Mouse (Mus musculus) intestine, postnatal 0 days (tissue): Measurements from ENCODE around the gene Dner. TPM values are rescaled to one million over a fixed set of nuclear protein-coding genes. Genes with fewer than 3 reads are reported as not detected.

Source experiments
- ATAC-seq: fragments of 200-750 bp; cut with Nextera tagmentation; 2 replicates; pipeline ENCODE4 v1.8.0; 2017; ENCODE audit warnings: mild to moderate bottlenecking, moderate TSS enrichment, moderate library complexity
- H3K27ac ChIP-seq: fragments of 300-500 bp; sonication (generic); 2 replicates; pipeline ENCODE4 v1.5.1; 2014; ENCODE audit warnings: mild to moderate bottlenecking, low read depth, low read length, moderate library complexity
- H3K27me3 ChIP-seq: fragments of 300-500 bp; sonication (generic); replicated peaks from 2 replicates; pipeline ENCODE4 v1.6.1; 2014; ENCODE audit warnings: low read length, mixed read lengths; ENCODE audit not compliant: control insufficient read depth, insufficient read depth
- H3K36me3 ChIP-seq: fragments of 300-500 bp; sonication (generic); 2 replicates; pipeline ENCODE4 v1.6.1; 2014; ENCODE audit warnings: mild to moderate bottlenecking, moderate library complexity; ENCODE audit not compliant: control insufficient read depth, insufficient read depth
- H3K4me1 ChIP-seq: fragments of 300-500 bp; sonication (generic); replicated peaks from 2 replicates; pipeline ENCODE4 v1.6.1; 2014; ENCODE audit warnings: antibody characterized with exemption, low read length, mixed read lengths; ENCODE audit not compliant: control insufficient read depth, insufficient read depth
- H3K4me2 ChIP-seq: fragments of 300-500 bp; sonication (generic); replicated peaks from 2 replicates; pipeline ENCODE4 v1.6.1; 2014; ENCODE audit warnings: low read depth, mild to moderate bottlenecking, moderate library complexity
- H3K4me3 ChIP-seq: fragments of 300-500 bp; sonication (generic); 2 replicates; pipeline ENCODE4 v1.5.1; 2014; ENCODE audit warnings: low read depth, low read length
- H3K9ac ChIP-seq: fragments of 300-500 bp; sonication (generic); 2 replicates; pipeline ENCODE4 v1.6.1; 2014; ENCODE audit warnings: mild to moderate bottlenecking, low read depth, low read length
- H3K9me3 ChIP-seq: fragments of 300-500 bp; sonication (generic); 2 replicates; pipeline ENCODE4 v1.6.1; 2016; ENCODE audit warnings: mixed run types; ENCODE audit not compliant: control insufficient read depth
- CTCF ChIP-seq: sonication (generic); IDR thresholded peaks from 2 replicates; pipeline ENCODE4 v1.5.1; 2016; ENCODE audit warnings: low read depth, mild to moderate bottlenecking, control low read depth, antibody characterized with exemption, moderate library complexity
- WGBS: fragments of 180-500 bp; shearing (Covaris S2); extraction: QIAGEN DNeasy Blood & Tissue Kit; methylation state at CpG from one replicate; pipeline ENCODE4 v1.1.7; 2014; 5-methylcytosine and 5-hydroxymethylcytosine counted together
- polyA plus RNA-seq: library from polyadenylated mRNA; unstranded; fragments of >200 nt; fragmentation: Nextera tagmentation; extraction: Ambion mirVana; gene quantifications from 2 replicates; pipeline ENCODE4 v1.2.1, GENCODE M21; 2015

Dner gene
- polyA plus RNA-seq, 1 experiment from 2014 or later, result 2.1 TPM

DNA sequence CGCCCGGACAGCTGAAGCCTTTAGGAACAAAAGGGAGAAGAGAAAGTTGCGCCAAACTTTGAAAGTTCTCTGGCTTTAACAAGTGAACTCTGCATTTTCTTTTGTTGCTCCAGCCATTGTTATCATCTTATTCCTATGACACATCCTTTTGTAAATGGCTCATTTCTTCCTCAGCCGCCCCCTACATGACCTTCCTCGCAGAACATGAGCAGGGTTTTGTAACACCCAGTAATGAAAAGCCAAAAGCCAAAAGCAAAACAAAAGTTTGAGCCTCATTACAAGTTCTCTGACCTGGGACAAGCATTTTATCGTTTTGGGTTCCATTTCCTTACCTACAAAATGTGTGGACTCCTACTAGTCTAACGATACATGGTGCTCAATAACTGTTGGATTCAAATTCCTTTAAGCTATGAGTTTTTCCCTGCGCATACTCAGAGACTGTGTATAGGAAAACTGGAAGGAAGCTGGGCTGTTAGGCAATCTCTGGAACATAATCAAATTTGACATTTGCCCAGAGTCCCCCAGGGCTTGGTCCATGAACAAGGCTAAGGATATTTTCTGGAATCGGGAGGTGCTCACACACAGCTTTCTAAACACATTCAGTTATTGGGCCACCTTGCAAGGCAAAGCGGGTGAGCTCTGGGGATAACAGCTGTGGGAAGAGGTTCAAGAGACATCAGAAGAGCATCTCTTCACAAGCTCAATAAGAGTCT lies 246.3 kb downstream of the Dner start:
- H3K36me3 ChIP-seq, result no peaks in the 10 kb centered on the region
- ATAC-seq, result no peak
- no peak for TF ChIP-seq CTCF
- WGBS, result 86% methylated on average over 10 of the region's 10 CpGs
- H3K9ac ChIP-seq, result no peak overlapping the region
- no peak overlapping the region for H3K4me3 ChIP-seq
- no peaks in the 10 kb centered on the region for H3K9me3 ChIP-seq
- no peaks in the 10 kb centered on the region for H3K27me3 ChIP-seq
- no peaks in the 10 kb centered on the region for H3K4me1 ChIP-seq
- no peak overlapping the region for H3K27ac ChIP-seq
- H3K4me2 ChIP-seq, result no peak overlapping the region

DNA sequence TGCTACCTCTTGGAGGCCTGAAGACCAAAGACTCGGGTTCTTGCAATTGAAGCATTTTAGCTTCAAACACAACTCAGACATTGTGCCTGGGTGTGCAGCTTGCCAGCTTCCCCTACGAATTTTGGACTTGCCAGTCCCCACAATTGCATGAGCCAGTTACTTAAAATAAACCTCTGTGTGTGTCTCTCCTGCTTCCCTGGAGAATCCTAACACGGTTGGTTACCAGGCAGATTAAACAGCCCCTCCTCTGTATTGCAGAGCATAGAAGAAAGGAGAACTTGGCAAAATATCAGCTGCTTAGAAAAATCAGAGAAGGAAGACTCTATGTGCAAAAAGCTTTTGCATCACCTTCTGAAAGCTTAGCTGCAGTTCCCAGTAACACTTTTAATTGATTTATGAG lies 252.4 kb downstream of the Dner start:
- Histone ChIP-seq H3K27ac (no peak overlapping the region), H3K4me2 (no peak overlapping the region), H3K36me3 (no peaks in the 10 kb centered on the region), H3K4me1 (no peaks in the 10 kb centered on the region), H3K9ac (no peak overlapping the region), H3K9me3 (no peaks in the 10 kb centered on the region), H3K27me3 (no peaks in the 10 kb centered on the region), H3K4me3 (no peak overlapping the region)
- 60% methylated on average over 3 of the region's 3 CpGs for WGBS
- no peak for ATAC-seq
- TF ChIP-seq CTCF, result no peak

DNA sequence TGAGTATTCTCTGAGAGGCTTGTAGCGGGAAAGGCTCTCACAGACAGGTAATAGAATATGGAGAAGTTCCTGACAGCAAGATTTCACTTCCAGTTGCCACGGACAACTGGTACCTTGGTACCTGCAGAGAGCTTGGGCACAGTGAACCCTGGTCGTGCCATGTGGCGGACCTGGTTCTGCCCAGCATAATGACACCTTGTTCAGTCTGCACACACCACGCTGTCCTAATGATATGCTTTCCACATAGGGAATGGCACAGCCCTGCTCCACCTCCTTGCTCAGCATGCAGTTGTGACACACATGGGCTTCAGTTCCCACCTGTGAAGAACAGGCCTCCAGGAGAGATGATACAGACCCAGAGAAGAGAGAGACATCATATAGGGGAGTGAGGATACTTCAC lies 253.0 kb downstream of the Dner start:
- H3K4me2 ChIP-seq, result no peak overlapping the region
- WGBS, result 91% methylated on average over 5 of the region's 5 CpGs
- no peak overlapping the region for H3K9ac ChIP-seq
- TF ChIP-seq CTCF, result no peak
- no peak overlapping the region for H3K4me3 ChIP-seq
- no peak for ATAC-seq
- H3K27me3 ChIP-seq, result no peaks in the 10 kb centered on the region
- no peaks in the 10 kb centered on the region for H3K9me3 ChIP-seq
- H3K4me1 ChIP-seq, result no peaks in the 10 kb centered on the region
- no peak overlapping the region for H3K27ac ChIP-seq
- no peaks in the 10 kb centered on the region for H3K36me3 ChIP-seq

DNA sequence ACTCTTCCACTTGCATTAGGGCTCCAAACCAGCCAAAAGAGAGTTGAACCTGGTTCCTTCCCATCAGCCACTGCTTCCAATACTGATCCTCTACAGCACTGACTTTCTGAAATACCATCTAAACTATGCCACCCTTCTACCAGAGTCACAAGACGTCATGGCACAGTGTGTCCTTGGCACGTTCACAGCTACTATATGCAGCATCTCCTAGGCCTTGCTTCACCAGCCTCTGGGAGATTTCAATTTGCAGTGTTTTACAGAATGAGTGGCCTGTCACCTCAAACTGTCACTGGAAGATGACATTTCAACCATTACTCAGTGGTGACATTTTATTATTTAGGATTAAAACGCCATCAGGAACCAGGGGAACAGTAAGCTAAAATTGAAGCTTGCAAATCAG lies 254.6 kb downstream of the Dner start:
- H3K9ac ChIP-seq, result no peak overlapping the region
- no peaks in the 10 kb centered on the region for H3K9me3 ChIP-seq
- 91% methylated on average over 3 of the region's 3 CpGs for WGBS
- H3K36me3 ChIP-seq, result no peaks in the 10 kb centered on the region
- no peak for ATAC-seq
- H3K4me3 ChIP-seq, result no peak overlapping the region
- H3K4me1 ChIP-seq, result no peaks in the 10 kb centered on the region
- no peak for TF ChIP-seq CTCF
- no peak overlapping the region for H3K27ac ChIP-seq
- H3K4me2 ChIP-seq, result no peak overlapping the region
- H3K27me3 ChIP-seq, result no peaks in the 10 kb centered on the region

DNA sequence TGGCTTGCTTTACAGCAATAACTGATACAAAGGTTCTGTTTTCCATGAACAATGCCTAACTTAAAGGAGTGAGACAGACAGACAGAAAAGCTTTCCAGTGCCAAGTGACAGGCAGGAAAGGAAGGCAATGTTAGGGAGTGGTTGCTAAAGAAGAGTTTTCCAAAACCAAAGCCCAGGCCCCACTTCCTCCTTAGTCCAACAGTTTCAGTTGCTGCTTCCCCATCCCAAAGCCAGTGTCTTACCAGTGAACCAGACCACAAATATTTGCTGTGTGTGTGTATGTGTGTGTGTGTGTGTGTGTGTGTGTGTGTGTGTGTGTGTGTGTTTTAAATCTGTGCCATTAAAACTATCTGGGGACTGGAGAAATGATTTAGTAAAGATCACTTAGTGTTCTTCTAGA lies 258.5 kb downstream of the Dner start:
- no peaks in the 10 kb centered on the region for H3K4me1 ChIP-seq
- H3K4me3 ChIP-seq, result no peak overlapping the region
- H3K27ac ChIP-seq, result no peak overlapping the region
- H3K27me3 ChIP-seq, result no peaks in the 10 kb centered on the region
- H3K36me3 ChIP-seq, result no peaks in the 10 kb centered on the region
- TF ChIP-seq CTCF, result no peak
- no peak for ATAC-seq
- H3K4me2 ChIP-seq, result no peak overlapping the region
- H3K9ac ChIP-seq, result no peak overlapping the region
- H3K9me3 ChIP-seq, result no peaks in the 10 kb centered on the region

DNA sequence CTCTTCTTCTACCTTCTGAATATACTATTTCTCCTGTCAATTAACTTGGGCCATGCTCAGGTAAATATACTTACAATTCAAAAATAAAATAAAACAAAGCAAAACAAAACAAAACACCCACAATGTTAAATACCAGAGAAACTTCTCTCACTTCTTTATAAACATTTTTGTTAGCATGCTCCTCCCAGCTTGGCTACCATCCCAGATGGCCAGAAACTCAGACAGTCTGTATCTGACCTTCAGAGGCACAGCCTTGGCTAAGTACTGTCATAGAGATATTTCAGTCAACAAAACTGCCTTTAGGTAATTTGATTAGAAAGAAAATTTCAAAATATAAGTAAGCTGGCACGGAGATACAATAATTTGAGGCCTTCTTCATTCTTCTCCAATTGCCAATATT lies 259.7 kb downstream of the Dner start:
- H3K27me3 ChIP-seq, result no peaks in the 10 kb centered on the region
- WGBS, result 78% methylated on average over 1 of the region's 1 CpGs
- TF ChIP-seq CTCF, result no peak
- H3K4me1 ChIP-seq, result no peaks in the 10 kb centered on the region
- H3K9me3 ChIP-seq, result no peaks in the 10 kb centered on the region
- no peak overlapping the region for H3K9ac ChIP-seq
- no peaks in the 10 kb centered on the region for H3K36me3 ChIP-seq
- no peak for ATAC-seq
- H3K4me3 ChIP-seq, result no peak overlapping the region
- no peak overlapping the region for H3K4me2 ChIP-seq
- H3K27ac ChIP-seq, result no peak overlapping the region
